In the genomic region with DNA sequence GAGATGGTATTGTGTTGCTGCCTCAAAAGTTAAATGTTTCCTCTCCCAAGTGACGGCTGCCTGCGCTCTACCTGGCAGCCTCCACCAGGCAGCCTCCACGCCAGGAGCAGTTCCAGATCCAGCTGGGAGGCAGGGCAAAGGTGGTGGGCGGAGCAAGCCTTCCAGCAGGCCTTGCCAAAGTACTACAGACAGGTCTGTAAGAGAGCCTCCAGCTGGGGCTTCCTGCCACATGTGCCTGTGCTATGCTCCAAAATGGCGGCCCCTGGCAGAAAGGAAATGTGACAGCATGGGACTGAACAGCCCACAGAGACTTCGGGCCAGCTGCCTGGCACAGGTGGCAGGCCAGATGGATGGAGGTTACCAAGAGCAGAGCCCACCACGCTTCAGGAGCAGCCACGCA, we compare ENCODE assay signal across 8 mouse cellular contexts. TPM values are rescaled to one million over a fixed set of nuclear protein-coding genes. Genes with fewer than 3 reads are reported as not detected.
DNase-seq lines count a peak whose midpoint lies in the region.

No protein-coding gene starts in this region.

- peak; percentile 13 for DNase-seq in embryo, embryonic 10 days (ENCODE audit: low spot score)
- DNase-seq in embryo, embryonic 10.5 days (ENCODE audit: low spot score) = no peak
- peak; percentile 39 for DNase-seq in right cerebral cortex, adult 18-20 months
- DNase-seq in right cerebral cortex, postnatal 4 days = no peak
- DNase-seq in kidney, adult 9 months = peak; percentile 88
- DNase-seq in thymus, postnatal 0 days (ENCODE audit: low spot score) = peak; percentile 91
- DNase-seq in natural killer cell, adult 2 months (ENCODE audit: low spot score in 2 of 2) = no peak
- DNase-seq in c-Kit-positive CD71-positive TER-119-positive erythroid progenitor cells, embryonic 14.5 days (ENCODE audit: low spot score) = no peak

RNA-seq across cellular contexts. Expression of gene Mad1l1, which starts 39.0 kb away (rescaled TPM):
- 85.6 and 88.4 TPM in 2 replicates for polyA plus RNA-seq in thymus, postnatal 0 days (2015; fragmentation: Nextera tagmentation; extraction: Ambion mirVana)

RNA-seq across cellular contexts. Expression of gene Nudt1, which starts 39.1 kb away (rescaled TPM):
- 73.8 and 74.0 TPM in 2 replicates for polyA plus RNA-seq in thymus, postnatal 0 days (2015; fragmentation: Nextera tagmentation; extraction: Ambion mirVana)

RNA-seq across cellular contexts. Expression of gene Mrm2, which starts 49.3 kb away (rescaled TPM):
- polyA plus RNA-seq in thymus, postnatal 0 days (2015; fragmentation: Nextera tagmentation; extraction: Ambion mirVana) = 18.2 and 19.4 TPM in 2 replicates

Comparison
In these comparisons a context has a peak if more than half of its experiments do, and no peak if none do; other contexts are left out.
1. DNase-seq: peak in embryo, embryonic 10 days (single experiment), right cerebral cortex, adult 18-20 months (single experiment), kidney, adult 9 months (single experiment) and thymus, postnatal 0 days (single experiment); none in embryo, embryonic 10.5 days (single experiment), right cerebral cortex, postnatal 4 days (single experiment), natural killer cell, adult 2 months (0 of 2) and c-Kit-positive CD71-positive TER-119-positive erythroid progenitor cells, embryonic 14.5 days (single experiment).